Mouse (Mus musculus) naive thymus-derived CD4-positive, alpha-beta T cell, adult 5 months (primary cell): ENCODE data around the gene Slc6a17. TPM values are rescaled to one million over a fixed set of nuclear protein-coding genes. Genes with fewer than 3 reads are reported as not detected.

Experiments used
- polyA plus RNA-seq: library from polyadenylated mRNA; unstranded; fragments of 100-300 nt; shearing (Covaris generic); gene quantifications from one replicate; pipeline ENCODE4 v1.2.1, GENCODE M21; 2017

Gene Slc6a17
- 0.11 TPM for polyA plus RNA-seq

DNA sequence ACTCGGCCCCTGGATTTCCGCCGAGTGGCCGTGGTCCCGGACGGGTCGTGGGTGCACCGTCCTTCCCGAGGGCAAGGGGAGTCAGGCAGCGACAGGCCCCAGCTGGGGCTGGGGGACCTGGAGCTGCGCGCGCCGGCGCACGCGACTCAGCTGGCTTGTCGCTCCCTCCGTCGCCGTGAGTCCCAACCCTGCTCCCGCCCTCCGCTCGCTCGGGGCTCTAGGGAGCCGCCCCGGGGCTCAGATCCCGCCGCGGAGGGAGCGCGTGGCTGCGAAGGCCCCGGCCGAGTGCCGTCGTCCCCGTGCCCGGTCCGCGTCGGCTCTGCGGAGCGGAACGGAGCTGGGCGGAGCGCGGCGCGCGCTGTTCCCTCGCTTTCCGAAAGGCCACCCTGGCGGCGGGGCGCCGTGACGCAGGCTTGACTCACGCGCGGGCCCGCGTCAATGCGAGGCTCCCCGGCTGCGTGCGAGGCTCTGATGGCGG is at the start of gene Slc6a17:
Gene Slc6a17 (minus strand): TSS at position 388 of the 478 bp plus-strand sequence.

DNA sequence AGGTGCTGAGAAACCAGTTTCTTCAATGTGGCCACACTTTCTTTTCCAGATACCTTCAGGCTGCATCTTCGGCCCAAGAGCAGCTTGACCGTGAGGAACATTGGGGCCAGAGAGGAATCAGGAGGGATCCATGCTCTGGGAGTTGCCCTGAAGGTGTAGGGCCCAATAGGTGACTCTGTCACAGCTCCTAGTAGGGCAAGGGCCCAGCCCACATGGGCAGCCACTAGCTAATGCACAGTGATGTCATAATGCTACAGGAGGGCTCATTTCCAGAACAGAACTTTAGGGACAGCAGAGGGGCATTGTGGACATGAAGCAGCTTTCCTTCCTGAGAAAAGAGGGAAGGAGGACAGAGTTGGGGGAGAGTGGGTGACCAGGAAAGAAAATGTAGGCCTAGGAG is 37.0 kb upstream of the Slc6a17 start, which contains the start of gene Ubl4b:
Gene Ubl4b (minus strand): TSS at position 232 of the 400 bp plus-strand sequence.

DNA sequence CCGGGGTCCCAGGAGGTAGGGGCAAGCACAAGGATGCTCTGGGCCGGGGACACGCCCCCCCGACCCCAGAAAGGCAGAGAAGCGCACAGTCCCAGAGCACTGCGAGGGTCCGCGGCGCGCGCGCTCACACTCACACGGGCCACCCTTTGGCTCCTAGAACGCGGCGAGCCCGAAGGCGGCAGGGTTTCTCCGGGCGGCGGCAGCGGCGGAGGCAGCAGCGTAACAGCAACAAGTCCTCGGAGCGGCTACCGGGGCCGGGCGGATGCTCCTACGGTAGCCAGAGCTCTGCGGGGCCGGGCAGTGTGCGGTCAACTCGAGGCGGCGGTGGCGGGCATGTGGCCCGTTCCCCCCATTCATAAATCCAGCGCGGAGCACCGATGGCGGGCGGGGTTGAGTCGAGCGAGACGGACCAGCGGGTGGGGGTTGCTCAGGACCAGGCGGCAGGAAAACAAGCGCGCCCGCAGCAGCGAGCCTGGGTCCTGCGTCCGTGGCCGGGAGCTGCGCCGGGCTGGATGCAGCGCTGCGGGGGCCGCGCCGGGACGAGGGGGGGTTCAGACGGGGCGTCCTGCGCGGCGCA is 58.5 kb downstream of the Slc6a17 start, which contains the start of gene Kcnc4:
Gene Kcnc4 (minus strand): TSS at position 357 of the 577 bp plus-strand sequence.

Other genes with a start within 250 kb of the Slc6a17 start
- gene Lamtor5, start 239.2 kb downstream of the Slc6a17 start, polyA plus RNA-seq: 98.1 TPM
- 0.35 TPM for gene Slc16a4, start 226.8 kb downstream of the Slc6a17 start, polyA plus RNA-seq
- gene Rbm15, start 184.3 kb downstream of the Slc6a17 start, polyA plus RNA-seq: 23.5 TPM
- gene Kcnc4, start 58.5 kb downstream of the Slc6a17 start, polyA plus RNA-seq: not detected
- not detected for gene Ubl4b, start 37.1 kb upstream of the Slc6a17 start, polyA plus RNA-seq
- not detected for gene Alx3, start 77.0 kb upstream of the Slc6a17 start, polyA plus RNA-seq
- not detected for gene Gm10961, start 113.3 kb upstream of the Slc6a17 start, polyA plus RNA-seq
- 71.4 TPM for gene Strip1, start 113.7 kb upstream of the Slc6a17 start, polyA plus RNA-seq
- 117 TPM for gene Ahcyl1, start 178.5 kb upstream of the Slc6a17 start, polyA plus RNA-seq
- 0.70 TPM for gene Csf1, start 242.5 kb upstream of the Slc6a17 start, polyA plus RNA-seq